Mouse (Mus musculus) 416B (cell line): ENCODE measurements around the gene Wipf1.
A peak's percentile ranks its signal among the peaks of the same experiment; 100 is the strongest.

ENCODE experiments used
- DNase-seq: peaks from one replicate; pipeline ENCODE4 v3.0.0; 2011; ENCODE audit warnings: low read depth

The Wipf1 gene

DNA sequence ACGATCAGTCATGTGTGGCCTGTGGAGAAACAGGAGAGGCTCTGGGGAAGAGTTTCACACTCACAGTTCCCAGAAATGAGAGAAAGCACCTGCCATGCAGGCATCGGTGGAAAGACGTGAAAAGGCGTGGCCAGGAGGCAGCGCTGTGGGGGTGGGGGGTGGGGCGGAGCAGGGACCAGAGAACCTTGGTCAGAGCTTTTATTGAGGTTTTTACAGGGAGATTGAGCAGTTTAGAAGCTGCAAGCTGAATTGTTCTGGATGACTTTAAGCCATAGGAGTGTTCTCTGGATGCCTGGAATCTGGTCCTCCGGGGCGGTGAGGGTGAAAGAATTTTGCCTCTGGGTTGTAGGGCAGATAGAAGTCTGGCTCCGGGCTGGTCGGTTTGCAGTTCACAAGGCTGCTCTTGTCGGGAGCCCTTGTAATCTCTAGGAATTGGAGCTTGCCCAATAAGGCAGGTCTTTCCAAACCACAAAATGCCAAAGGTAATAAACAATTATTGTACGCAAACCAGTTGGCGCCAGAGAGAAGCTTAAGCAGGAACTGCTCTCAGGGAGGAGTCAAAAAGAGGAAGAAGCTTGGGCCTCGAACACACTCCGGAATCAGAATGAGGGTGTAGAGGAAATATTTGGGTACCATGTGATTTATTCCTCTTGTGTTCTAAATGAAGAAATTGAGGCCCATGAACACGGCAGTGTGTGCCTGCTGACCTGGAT, 11.1 kb upstream of the Wipf1 start:
- peak; percentile 86 for DNase-seq

- DNase-seq = peak; percentile 56
Measured at GRCm38 (mm10) chr2:73539697-73540096, 10.2 kb upstream of the Wipf1 start.

DNA sequence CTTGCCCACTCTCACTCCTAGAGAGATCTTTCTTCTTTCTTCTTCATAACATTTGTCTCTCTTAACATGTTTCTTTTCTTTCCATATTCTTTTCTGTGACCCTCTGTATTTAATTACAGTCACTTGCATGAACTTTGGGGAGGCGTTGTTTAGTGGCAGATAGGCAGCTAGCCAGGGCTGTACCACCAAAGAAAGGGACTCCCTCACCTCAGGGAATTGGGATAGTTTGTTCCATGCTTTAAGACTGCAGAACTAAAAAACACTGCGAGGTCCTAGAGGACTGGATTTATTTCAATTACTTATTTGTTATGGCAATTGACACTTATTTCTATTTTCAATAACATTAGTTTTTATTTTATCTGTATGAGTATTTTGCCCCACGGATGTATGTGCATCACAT, 9.6 kb upstream of the Wipf1 start:
- no peak for DNase-seq

DNA sequence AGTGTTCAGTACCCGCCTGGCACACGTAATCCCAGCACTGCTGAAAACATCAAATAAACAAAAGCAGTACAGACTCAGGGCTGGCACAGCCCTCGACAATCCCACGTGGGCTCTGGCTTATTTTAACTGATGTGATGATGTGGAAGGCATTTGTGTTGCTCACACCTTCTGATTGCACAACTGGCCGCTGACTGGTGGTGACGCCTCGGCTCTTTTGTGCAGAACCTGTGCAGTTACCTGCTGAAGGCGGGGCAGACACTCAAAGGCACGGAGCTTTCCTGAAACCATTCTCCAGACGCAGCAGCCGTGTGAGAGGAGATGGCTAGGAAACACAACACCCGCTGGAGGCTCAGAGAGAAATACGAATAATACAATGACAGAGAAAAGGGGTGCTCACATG, 9.1 kb upstream of the Wipf1 start:
- no peak for DNase-seq

DNA sequence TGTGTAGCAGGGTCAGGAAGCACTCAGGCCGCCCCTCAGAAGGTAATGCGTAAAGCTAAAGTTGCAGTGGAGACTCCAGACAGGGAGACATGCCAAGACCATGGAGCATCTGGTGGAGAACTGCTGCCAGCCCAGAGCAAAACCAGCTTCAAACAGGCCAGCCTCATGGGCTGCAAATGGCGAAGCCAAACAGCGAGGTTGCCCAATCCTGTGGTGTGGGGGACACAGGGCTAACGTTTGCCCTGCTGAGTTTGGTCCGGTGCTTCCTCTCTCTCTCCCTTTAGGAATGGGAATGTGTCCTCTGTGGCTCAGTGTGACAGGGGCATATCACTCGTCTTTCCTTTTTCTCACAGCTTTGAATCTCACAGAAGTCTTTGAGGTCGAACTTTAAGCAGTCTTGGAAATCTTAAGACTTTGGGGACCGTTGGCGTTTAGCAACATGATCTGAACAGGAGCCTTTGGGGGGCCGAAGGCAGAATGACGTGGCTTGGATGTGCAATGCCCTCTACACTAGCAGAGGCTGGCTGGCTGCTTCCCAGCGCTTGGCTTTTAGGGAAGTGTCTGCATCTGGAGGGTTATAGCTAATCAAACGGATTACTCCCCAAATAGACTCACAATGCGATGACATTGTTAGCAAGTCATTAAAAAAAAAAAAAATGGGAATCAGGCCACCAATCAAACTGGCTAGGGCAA, 6.7 kb upstream of the Wipf1 start:
- DNase-seq = no peak

DNA sequence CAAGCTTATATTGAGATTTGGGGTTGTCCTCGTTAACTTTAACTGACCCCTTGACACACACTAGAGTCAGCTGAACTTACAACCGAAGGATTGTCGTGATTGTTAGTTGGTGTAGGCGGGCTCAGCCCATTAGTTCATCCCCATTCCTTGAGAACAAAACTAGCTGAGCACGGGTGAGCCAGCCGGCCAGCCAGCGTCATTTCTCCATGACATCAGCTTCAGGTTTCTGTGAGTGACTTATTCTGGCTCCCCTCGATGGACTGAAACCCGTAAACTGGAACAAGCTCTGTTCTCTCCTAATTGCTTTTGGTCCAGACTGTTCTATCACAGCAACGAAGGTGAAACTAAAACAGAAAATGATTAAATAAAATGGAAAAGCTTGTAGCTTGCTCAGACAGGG, 5.2 kb upstream of the Wipf1 start:
- no peak for DNase-seq

- DNase-seq = no peak
Measured at GRCm38 (mm10) chr2:73530487-73530886, 953 bp upstream of the Wipf1 start.

DNA sequence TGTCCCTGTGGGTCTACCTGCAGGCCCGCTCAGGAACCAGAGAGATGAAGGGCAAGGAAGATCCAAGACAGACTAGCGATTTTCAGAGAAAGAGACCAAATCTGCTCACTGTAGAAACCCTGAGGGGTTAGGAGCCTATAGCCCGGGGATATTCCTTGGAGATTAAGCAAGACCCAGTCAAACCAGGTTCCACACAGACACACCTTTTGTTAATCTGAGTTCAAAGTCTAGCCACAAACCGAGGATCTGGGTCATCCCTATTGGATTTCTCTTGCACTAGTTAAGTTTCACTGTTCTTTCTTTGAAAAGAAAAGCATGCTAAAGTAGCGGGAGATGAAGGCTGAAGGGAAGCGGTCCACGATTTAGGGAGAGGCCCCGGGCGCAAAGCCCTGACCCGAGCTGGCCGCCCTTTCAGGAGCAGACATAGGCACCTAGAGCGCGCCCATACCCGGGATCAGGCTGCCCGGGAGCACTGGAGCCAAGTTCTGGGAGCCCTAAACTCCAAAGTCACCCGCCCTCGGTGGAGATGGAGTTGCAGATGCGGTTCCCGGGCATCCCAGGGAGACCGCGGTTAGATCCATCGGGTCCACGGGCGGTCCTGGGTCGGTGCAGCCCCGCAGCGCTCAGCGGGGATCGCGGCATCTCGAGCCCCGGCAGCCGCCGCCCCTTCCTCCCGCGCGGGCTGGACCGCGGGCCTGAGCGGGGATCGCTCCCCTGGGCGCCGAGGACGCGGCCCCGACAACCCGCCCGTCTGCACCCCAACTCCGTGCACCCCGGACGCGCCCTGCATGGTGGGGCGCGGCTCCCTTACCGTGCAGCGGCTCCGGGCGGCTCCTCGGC, 798 bp downstream of the Wipf1 start:
- no peak for DNase-seq

DNA sequence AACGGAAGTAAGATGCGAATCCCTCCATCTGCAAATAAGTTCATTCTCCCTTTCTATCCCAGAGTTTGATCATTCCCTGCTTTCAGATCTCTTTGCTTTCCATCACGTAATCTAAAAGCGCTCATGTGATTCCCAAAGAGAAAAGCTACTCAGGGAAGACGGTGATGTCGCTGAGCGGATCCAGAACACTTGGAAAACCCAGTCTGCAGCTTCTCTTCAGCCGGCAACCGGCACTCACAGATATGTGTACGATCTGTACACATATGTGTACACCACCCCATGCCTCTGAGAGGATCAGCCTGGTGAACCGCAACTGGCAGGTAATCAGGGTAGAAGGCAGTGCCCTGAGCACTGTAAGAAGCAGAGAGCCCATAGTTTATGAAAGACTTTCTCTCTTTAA, 1.6 kb downstream of the Wipf1 start:
- no peak for DNase-seq

- peak; percentile 61 for DNase-seq
Measured at GRCm38 (mm10) chr2:73526691-73527090, 2.8 kb downstream of the Wipf1 start.

GRCm38 (mm10) chr2:73522891-73523290, 6.6 kb downstream of the Wipf1 start:
- peak; percentile 70 for DNase-seq

- DNase-seq = peak; percentile 56
Measured at GRCm38 (mm10) chr2:73522336-73522735, 7.2 kb downstream of the Wipf1 start.

DNA sequence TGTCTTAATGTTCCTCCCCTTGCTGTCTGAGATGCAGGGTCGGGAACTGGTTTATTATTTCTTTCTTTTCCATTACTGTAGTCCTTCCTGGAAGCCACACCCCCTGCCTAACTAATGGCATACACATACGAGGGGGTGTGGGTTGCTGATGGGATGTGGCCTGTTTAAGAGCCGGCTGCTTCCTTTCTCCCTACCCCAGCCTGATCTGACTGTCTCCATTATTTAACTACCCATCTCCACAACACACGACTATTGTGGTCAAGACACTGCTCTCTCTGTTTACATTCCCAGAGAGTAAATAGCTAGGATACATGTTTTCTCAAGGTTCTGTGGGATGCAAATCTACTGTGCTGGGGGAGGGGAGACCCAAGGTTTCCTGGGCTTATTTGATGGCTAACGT, 7.8 kb downstream of the Wipf1 start:
- DNase-seq = peak; percentile 87

DNA sequence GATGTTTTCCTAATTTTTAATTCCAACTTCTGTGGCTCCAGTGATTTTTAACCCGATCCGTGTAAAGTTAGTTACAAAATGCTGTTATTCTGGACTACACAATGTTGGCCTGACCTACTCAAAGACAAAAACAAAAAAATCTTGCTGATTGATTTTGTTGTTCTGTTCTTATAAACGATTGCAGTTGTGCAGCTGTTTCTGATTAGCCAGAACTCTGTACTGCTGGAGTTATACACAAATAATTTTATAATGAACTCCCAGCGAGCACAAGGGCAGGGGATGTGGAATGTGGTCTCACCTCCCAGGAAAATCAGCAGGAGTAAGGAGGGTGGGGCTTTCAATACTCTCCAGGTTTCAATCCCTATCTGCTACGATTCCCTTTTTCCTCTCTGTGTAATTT, 10.6 kb downstream of the Wipf1 start:
- no peak for DNase-seq

GRCm38 (mm10) chr2:73518311-73518710, 11.2 kb downstream of the Wipf1 start:
- DNase-seq = peak; percentile 91

- no peak for DNase-seq
Measured at GRCm38 (mm10) chr2:73514178-73514577, 15.4 kb downstream of the Wipf1 start.

DNA sequence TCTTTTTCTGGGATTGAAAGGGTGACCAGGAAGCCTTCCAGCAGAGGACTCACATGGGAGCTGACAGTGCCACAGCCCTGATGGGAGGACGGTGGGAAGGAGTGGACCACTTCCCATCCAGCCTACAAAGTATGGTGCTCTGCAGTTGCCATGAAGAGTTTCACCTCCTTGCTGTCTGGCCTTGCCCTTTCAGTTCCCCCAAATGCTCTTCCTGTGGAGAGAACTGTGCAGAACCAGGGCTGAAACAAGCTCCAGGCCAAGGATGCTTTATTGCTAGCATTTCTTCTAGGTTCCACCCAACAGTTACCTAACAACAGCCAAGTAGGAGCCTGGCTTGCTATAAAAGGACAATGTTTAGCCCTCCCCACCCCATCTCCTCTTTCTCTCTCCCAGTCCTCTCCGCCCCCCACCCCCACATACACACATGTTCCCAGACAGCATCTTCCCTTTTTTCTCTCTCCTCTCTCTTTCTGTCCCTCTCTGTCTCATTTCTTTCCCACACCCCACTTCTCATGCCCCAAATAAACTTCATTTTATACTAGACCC, 16.3 kb downstream of the Wipf1 start:
- DNase-seq = no peak

DNA sequence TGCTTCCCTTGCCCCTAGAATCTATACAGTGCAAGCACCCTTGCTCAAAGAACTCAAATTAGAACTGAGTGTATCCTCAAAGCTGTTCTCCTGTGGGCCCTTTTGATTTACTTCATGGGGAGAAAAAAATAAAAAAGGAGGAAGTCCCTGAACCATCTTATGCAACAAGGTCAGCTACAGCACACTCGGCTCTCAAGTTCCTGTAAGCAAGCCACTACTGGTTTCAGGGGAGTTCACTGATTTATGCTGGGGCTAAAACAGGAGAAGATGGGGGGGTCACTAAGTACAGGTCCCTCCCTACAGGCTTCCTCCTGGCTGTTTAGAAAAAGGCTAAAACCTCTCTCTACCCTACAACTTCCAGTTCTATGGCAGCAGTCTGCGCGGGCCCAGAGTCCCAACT, 17.5 kb downstream of the Wipf1 start:
- peak; percentile 75 for DNase-seq

GRCm38 (mm10) chr2:73510731-73511360, 18.7 kb downstream of the Wipf1 start:
- DNase-seq = no peak

- DNase-seq = no peak
Measured at GRCm38 (mm10) chr2:73510025-73510288, 19.6 kb downstream of the Wipf1 start.

- DNase-seq = peak; percentile 80
Measured at GRCm38 (mm10) chr2:73509248-73510024, 20.1 kb downstream of the Wipf1 start.

GRCm38 (mm10) chr2:73507886-73508285, 21.6 kb downstream of the Wipf1 start:
- DNase-seq = no peak
